Mouse (Mus musculus) liver, embryonic 15.5 days (tissue): Measurements from ENCODE around the gene Dnajc30. TPM values are rescaled to one million over a fixed set of nuclear protein-coding genes. Genes with fewer than 3 reads are reported as not detected.
A peak's percentile ranks its signal among the peaks of the same experiment; 100 is the strongest.
"Not testable (repeated sequence)": the region's sequence is repeated elsewhere in the genome, so short reads cannot be mapped to it uniquely, and the experiment has no call there.

Experiments
- ATAC-seq: fragments of 200-750 bp; cut with Nextera tagmentation; 2 replicates; pipeline ENCODE4 v1.8.0; 2017; ENCODE audit warnings: moderate number of reproducible peaks, mild to moderate bottlenecking, moderate library complexity; ENCODE audit not compliant: insufficient read depth
- H3K27ac ChIP-seq: fragments of 300-500 bp; sonication (generic); replicated peaks from 2 replicates; pipeline ENCODE4 v1.5.1; 2015; ENCODE audit warnings: mild to moderate bottlenecking, inconsistent platforms
- H3K27me3 ChIP-seq: fragments of 300-500 bp; sonication (generic); 2 replicates; pipeline ENCODE4 v1.6.1; 2015; ENCODE audit warnings: mild to moderate bottlenecking, inconsistent platforms
- H3K36me3 ChIP-seq: fragments of 300-500 bp; sonication (generic); replicated peaks from 2 replicates; pipeline ENCODE4 v1.6.1; 2015; ENCODE audit warnings: moderate library complexity, mild to moderate bottlenecking, inconsistent platforms
- H3K4me1 ChIP-seq: fragments of 300-500 bp; sonication (generic); replicated peaks from 2 replicates; pipeline ENCODE4 v1.6.1; 2015; ENCODE audit warnings: inconsistent platforms
- H3K4me2 ChIP-seq: fragments of 300-500 bp; sonication (generic); 2 replicates; pipeline ENCODE4 v1.6.1; 2015; ENCODE audit warnings: moderate library complexity, mild to moderate bottlenecking, inconsistent platforms
- H3K4me3 ChIP-seq: fragments of 300-500 bp; sonication (generic); replicated peaks from 2 replicates; pipeline ENCODE4 v1.5.1; 2015; ENCODE audit warnings: mild to moderate bottlenecking, inconsistent platforms
- H3K9ac ChIP-seq: fragments of 300-500 bp; sonication (generic); 2 replicates; pipeline ENCODE4 v1.6.1; 2015; ENCODE audit warnings: moderate library complexity, mild to moderate bottlenecking, inconsistent platforms
- H3K9me3 ChIP-seq: fragments of 300-500 bp; sonication (generic); replicated peaks from 2 replicates; pipeline ENCODE4 v1.6.1; 2016; ENCODE audit warnings: inconsistent platforms
- WGBS: fragments of 180-500 bp; shearing (Covaris S2); methylation state at CpG from one replicate; pipeline ENCODE4 v1.1.7; 2015; ENCODE audit warnings: mixed read lengths; ENCODE audit not compliant: insufficient replicate concordance; 5-methylcytosine and 5-hydroxymethylcytosine counted together
- polyA plus RNA-seq: library from polyadenylated mRNA; unstranded; fragments of >200 nt; fragmentation: Nextera tagmentation; extraction: Ambion mirVana; gene quantifications from 2 replicates; pipeline ENCODE4 v1.2.1, GENCODE M21; 2015

Gene Dnajc30
- polyA plus RNA-seq, 1 experiment from 2014 or later = 14.9 TPM

GRCm38 (mm10) chr5:135064909-135065446 lies 976 bp downstream of the Dnajc30 start, which contains the start of gene Bud23:
Bud23 (minus strand) TSS chr5:135064959.
- H3K4me3 ChIP-seq = peak within 1 kb of the TSS; percentile 94
- 55% methylated on average over 9 of the region's 9 CpGs for WGBS
- H3K9me3 ChIP-seq, H3K27me3 ChIP-seq, ATAC-seq: not testable (repeated sequence)
- H3K9ac ChIP-seq = peak within 1 kb of the TSS; percentile 86
- peaks cover 28% of the 10 kb centered on the region for H3K4me1 ChIP-seq
- peak within 1 kb of the TSS; percentile 66 for H3K27ac ChIP-seq
- H3K36me3 ChIP-seq = peaks cover 31% of the 10 kb centered on the region
- peak within 1 kb of the TSS; percentile 97 for H3K4me2 ChIP-seq

- no peak overlapping the region for H3K9ac ChIP-seq
- peaks cover 39% of the 10 kb centered on the region for H3K4me1 ChIP-seq
- peaks cover 21% of the 10 kb centered on the region for H3K36me3 ChIP-seq
- H3K27me3 ChIP-seq = no peaks in the 10 kb centered on the region
- H3K27ac ChIP-seq = no peak overlapping the region
- 82% methylated on average over 3 of the region's 3 CpGs for WGBS
- no peaks in the 10 kb centered on the region for H3K9me3 ChIP-seq
- peak overlapping the region; percentile 97; the same call in 1 of the 2 replicates for H3K4me2 ChIP-seq
- H3K4me3 ChIP-seq = no peak overlapping the region; the same call in 1 of the 2 replicates
- ATAC-seq = no peak
These were observed 2.0 kb downstream of the Dnajc30 start for GRCm38 (mm10) chr5:135066008-135066407.

- ATAC-seq = peak; percentile 51
- WGBS = 39% methylated on average over 3 of the region's 3 CpGs
- H3K27ac ChIP-seq = no peak overlapping the region
These were observed 6.4 kb downstream of the Dnajc30 start for GRCm38 (mm10) chr5:135070448-135070847.

GRCm38 (mm10) chr5:135072061-135072460 lies 8.1 kb downstream of the Dnajc30 start:
- ATAC-seq = no peak
- H3K9ac ChIP-seq = no peak overlapping the region
- WGBS = 72% methylated on average over 2 of the region's 2 CpGs

More at GRCm38 (mm10) chr5:135070448-135070847, 6.4 kb downstream of the Dnajc30 start:
- Histone ChIP-seq H3K4me2 (no peak overlapping the region), H3K4me3 (no peak overlapping the region), H3K9ac (no peak overlapping the region), H3K27me3 (no peaks in the 10 kb centered on the region), H3K36me3 (peaks cover 19% of the 10 kb centered on the region), H3K4me1 (peaks cover 24% of the 10 kb centered on the region), H3K9me3 (no peaks in the 10 kb centered on the region)

GRCm38 (mm10) chr5:135072720-135073119 lies 8.7 kb downstream of the Dnajc30 start:
- Histone ChIP-seq H3K27me3 (peaks cover 2% of the 10 kb centered on the region), H3K9ac (no peak overlapping the region), H3K4me3 (no peak overlapping the region), H3K4me1 (peaks cover 24% of the 10 kb centered on the region), H3K4me2 (no peak overlapping the region), H3K27ac (no peak overlapping the region), H3K9me3 (no peaks in the 10 kb centered on the region), H3K36me3 (peaks cover 8% of the 10 kb centered on the region)
- no peak for ATAC-seq
- WGBS = 54% methylated on average over 6 of the region's 6 CpGs

More at GRCm38 (mm10) chr5:135072061-135072460, 8.1 kb downstream of the Dnajc30 start:
- H3K27me3 ChIP-seq = no peaks in the 10 kb centered on the region
- no peak overlapping the region for H3K4me3 ChIP-seq
- no peak overlapping the region for H3K27ac ChIP-seq
- H3K4me2 ChIP-seq = no peak overlapping the region
- no peaks in the 10 kb centered on the region for H3K9me3 ChIP-seq
- H3K36me3 ChIP-seq = peaks cover 12% of the 10 kb centered on the region
- H3K4me1 ChIP-seq = peaks cover 18% of the 10 kb centered on the region

GRCm38 (mm10) chr5:135073349-135074150 lies 9.5 kb downstream of the Dnajc30 start:
- no peaks in the 10 kb centered on the region; the same call in 1 of the 2 replicates for H3K36me3 ChIP-seq
- no peak overlapping the region for H3K4me2 ChIP-seq
- no peak overlapping the region for H3K4me3 ChIP-seq
- peaks cover 9% of the 10 kb centered on the region for H3K27me3 ChIP-seq
- WGBS = 47% methylated on average over 26 of the region's 26 CpGs
- no peaks in the 10 kb centered on the region for H3K9me3 ChIP-seq
- H3K9ac ChIP-seq = no peak overlapping the region
- no peak for ATAC-seq
- H3K4me1 ChIP-seq = peaks cover 33% of the 10 kb centered on the region
- no peak overlapping the region for H3K27ac ChIP-seq

GRCm38 (mm10) chr5:135075655-135076054 lies 11.7 kb downstream of the Dnajc30 start:
- H3K9ac ChIP-seq = no peak overlapping the region
- H3K4me2 ChIP-seq = no peak overlapping the region
- H3K36me3 ChIP-seq = no peaks in the 10 kb centered on the region
- 50% methylated on average over 4 of the region's 4 CpGs for WGBS
- peaks cover 23% of the 10 kb centered on the region for H3K27me3 ChIP-seq
- no peak overlapping the region for H3K27ac ChIP-seq
- no peaks in the 10 kb centered on the region for H3K9me3 ChIP-seq
- ATAC-seq = no peak
- no peak overlapping the region for H3K4me3 ChIP-seq
- peaks cover 27% of the 10 kb centered on the region for H3K4me1 ChIP-seq

GRCm38 (mm10) chr5:135076368-135076767 lies 12.4 kb downstream of the Dnajc30 start:
- H3K36me3 ChIP-seq = no peaks in the 10 kb centered on the region
- no peak overlapping the region for H3K4me3 ChIP-seq
- no peak for ATAC-seq
- H3K4me2 ChIP-seq = no peak overlapping the region
- WGBS = 72% methylated on average over 14 of the region's 14 CpGs
- no peaks in the 10 kb centered on the region for H3K9me3 ChIP-seq
- H3K27me3 ChIP-seq = peaks cover 23% of the 10 kb centered on the region
- H3K27ac ChIP-seq = no peak overlapping the region
- no peak overlapping the region for H3K9ac ChIP-seq
- H3K4me1 ChIP-seq = peaks cover 20% of the 10 kb centered on the region

- Histone ChIP-seq H3K9ac (no peak overlapping the region), H3K4me3 (no peak overlapping the region), H3K4me1 (peaks cover 20% of the 10 kb centered on the region), H3K27ac (no peak overlapping the region), H3K4me2 (peak overlapping the region; percentile 92), H3K9me3 (no peaks in the 10 kb centered on the region), H3K36me3 (no peaks in the 10 kb centered on the region), H3K27me3 (peaks cover 29% of the 10 kb centered on the region)
- no peak for ATAC-seq
- WGBS = 46% methylated on average over 14 of the region's 14 CpGs
These were observed 13.0 kb downstream of the Dnajc30 start for GRCm38 (mm10) chr5:135076931-135077505.

GRCm38 (mm10) chr5:135077564-135078481 lies 13.8 kb downstream of the Dnajc30 start, which contains the start of gene Vps37d:
Vps37d (minus strand) TSS chr5:135078266.
- WGBS = under 1% methylated on average over 67 of the region's 83 CpGs
- Histone ChIP-seq H3K9ac (peak within 1 kb of the TSS; percentile 66), H3K9me3 (no peaks in the 10 kb centered on the region), H3K27me3 (peaks cover 30% of the 10 kb centered on the region), H3K4me1 (peaks cover 20% of the 10 kb centered on the region), H3K36me3 (no peaks in the 10 kb centered on the region), H3K4me2 (peak within 1 kb of the TSS; percentile 92), H3K4me3 (peak within 1 kb of the TSS; percentile 63), H3K27ac (no peak within 1 kb of the TSS)
- ATAC-seq = peak; percentile 78
